Mouse (Mus musculus): ENCODE measurements around the gene Rraga.

DNA sequence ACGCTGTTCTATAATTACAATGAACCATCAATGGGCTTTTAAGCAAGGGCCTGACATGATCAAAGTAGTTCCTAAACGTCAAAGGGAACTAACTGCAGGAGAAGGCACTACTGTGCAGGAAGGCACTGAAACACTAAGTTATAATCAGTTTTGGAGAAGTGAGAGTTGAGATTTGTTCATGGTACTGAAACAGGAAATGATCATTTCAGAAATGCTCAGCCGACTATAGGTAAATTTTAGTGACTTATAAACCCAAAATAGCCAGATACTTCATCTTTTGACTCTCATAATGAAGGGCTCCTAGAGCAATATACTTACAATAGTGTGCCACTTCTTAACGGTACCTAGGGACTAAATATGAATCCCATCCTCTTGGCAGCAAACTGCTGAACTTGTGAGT, 4.6 kb downstream of the Rraga start:
- TF ChIP-seq CTCF (conservative IDR thresholded peaks at IDR 0.05; ENCODE audit: insufficient read depth, insufficient read length, low read depth, low read length) (no peak), POLR2A (IDR thresholded peaks at IDR 0.05; ENCODE audit: low read depth, low read length) (no peak)
